Mouse (Mus musculus) spleen, adult 12 weeks (tissue): ENCODE results near the gene Atf7ip.
A peak's percentile ranks its signal among the peaks of the same experiment; 100 is the strongest.

Experiments used
- DNase-seq: peaks from one replicate; pipeline ENCODE4 v3.0.0; 2022; ENCODE audit warnings: low spot score

Gene Atf7ip

GRCm38 (mm10) chr6:136486801-136487553 lies 19.0 kb upstream of the Atf7ip start:
- DNase-seq: no peak

GRCm38 (mm10) chr6:136487554-136487950 lies 18.4 kb upstream of the Atf7ip start:
- no peak for DNase-seq

GRCm38 (mm10) chr6:136489899-136490298 lies 16.1 kb upstream of the Atf7ip start:
- no peak for DNase-seq

DNA sequence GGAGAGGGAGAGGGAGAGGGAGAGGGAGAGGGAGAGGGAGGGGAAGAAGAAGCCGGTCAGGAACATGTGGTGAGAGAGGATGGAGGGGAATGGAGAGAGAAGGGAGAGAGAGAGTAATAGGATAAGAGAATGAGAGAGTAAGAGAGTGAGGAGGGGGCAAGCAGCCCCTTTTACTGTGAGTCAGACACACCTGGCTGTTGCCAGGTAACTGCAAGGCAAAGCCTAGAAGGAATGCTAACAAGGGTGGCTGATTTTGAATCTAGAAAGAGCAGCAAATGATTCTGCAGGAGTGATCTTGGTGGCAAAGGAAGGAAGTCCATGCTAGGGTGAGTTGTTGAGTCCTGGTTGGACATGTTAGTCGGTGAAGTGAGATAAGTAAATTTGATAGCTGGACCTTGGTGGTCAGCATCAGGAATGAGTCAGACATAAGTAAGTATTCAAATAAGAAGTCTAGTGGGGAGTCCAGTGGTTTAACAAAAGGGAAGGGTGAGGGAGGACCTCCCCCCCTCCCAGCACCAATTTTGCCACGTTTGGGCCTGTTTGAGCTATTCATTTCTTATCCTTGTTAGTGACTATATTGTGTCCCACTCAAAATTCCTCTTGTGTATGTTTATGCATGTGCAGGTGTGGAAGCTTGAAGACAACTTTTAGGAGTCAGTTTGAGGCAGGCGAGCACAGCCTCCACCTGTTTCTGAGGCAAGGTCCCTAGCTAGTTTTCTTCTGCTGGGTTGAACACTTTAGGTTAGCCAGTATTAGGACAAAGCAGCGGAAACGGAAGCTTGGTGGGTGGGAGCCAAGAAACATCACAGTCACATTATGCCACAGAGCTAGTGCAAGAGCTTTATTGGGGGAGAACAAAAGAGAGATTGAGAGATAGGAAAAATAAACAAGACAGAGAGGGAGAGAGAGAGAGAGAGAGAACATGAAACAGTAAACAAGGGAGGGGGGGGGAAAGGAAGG lies 15.2 kb upstream of the Atf7ip start:
- no peak for DNase-seq

- no peak for DNase-seq
These were observed 14.3 kb upstream of the Atf7ip start for GRCm38 (mm10) chr6:136491631-136492030.

DNA sequence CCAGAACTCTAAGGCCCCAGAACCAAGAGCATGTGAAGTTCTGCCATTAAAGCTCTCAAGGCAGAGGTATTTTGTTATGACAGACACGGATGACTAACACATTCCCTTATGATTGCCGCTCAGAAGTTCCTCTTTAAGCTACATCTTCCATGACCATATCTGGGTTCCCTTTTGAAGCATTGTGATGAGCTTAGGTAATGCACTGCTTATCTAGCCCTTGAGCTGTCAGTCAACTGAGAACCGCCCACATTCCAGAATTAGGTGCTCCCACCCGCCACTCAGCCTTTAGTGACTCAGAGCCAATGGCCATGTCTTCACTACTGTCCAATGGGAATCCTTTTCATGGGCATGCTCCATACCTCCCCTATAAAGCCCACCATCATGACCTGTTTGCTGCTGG lies 13.7 kb upstream of the Atf7ip start:
- DNase-seq: no peak

GRCm38 (mm10) chr6:136493486-136493885 lies 12.5 kb upstream of the Atf7ip start:
- DNase-seq: no peak

DNA sequence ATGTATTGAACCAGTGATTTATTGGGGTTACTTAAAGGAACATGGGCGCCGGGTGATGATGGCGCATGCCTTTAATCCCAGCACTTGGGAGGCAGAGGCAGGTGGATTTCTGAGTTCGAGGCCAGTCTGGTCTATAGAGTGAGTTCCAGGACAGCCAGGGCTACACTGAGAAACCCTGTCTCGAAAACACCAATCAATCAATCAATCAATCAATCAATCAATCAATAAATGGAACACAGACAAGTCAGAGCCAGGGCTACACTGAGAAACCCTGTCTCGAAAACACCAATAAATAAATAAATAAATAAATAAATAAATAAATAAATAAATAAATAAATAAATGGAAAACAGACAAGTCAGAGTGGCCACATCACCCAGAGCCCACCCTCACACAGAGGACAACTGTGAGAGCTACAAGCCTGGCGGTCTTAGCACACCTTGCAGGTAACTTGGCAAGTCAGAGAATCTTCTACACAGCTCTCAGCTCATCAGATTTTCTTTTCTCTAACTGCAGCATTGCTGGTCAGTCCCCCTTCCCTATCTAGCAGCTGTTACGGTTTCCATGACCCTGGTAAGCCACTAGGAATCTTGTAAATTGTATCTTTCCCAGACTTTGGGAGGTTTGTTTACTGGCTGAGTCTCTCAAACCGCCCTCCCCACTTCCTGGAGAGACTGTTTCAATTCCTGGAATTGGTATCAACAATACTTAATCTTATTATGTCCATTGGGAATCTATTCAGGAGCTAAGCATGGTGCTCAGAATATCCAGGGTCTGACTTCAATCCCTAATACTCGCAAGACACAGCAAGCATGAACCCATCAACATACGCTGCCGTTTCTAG lies 11.8 kb upstream of the Atf7ip start:
- no peak for DNase-seq

GRCm38 (mm10) chr6:136495023-136495422 lies 10.9 kb upstream of the Atf7ip start:
- no peak for DNase-seq

GRCm38 (mm10) chr6:136497744-136498143 lies 8.2 kb upstream of the Atf7ip start:
- peak; percentile 58 for DNase-seq

DNA sequence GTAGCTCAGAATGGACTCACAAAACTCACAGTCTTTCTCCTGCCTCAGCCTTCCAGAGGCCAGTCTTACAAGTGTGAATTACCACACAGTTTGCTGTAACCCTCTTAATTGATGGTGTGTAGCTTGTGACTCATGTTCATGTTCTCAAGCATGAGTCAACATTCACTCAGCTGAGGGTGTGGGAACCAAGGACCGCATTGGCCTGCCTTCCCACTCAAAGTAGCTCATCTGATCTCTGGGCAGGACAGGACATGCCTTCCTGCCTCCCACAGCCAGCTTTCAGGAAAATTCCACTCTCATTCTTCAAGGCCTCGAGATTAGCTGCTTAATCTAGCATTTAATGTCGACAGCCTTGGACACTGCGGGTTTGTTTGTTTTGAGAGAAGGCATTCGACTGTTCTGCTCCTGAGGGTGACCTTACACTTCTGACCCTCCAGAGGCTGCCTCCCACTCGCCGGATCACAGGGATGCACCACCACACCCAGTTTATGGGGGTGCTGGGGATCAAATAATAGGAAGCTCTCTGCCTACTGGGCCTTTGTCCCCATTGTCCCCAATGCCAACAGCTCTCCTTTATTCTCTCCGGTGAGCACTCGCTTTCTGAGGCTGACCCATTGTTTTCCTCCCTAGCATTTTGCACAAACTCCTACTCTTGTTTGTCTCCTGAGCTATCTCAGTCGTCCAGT lies 6.5 kb upstream of the Atf7ip start:
- DNase-seq: no peak

GRCm38 (mm10) chr6:136508652-136509051 lies 2.7 kb downstream of the Atf7ip start:
- DNase-seq: no peak

DNA sequence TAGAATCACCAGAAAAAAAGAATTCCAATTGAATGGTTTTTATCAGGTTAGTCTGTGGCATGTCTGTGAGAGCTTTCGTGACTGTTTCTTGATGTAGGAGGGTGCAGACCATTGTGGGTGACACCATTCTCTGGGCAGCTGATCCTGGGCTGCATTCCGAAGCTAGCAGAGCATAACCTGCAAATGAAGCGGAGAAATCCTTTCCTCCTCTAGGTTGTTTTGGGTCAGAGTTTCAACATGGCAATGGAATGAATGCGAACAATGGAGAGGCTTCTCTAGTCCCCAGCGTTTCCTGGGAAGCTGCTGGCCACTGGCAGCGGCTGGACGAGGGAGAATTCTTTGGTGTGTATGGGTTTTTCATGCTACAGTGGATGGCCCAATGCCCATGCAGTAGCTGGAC lies 5.0 kb downstream of the Atf7ip start:
- no peak for DNase-seq

GRCm38 (mm10) chr6:136512351-136512750 lies 6.4 kb downstream of the Atf7ip start:
- no peak for DNase-seq

DNA sequence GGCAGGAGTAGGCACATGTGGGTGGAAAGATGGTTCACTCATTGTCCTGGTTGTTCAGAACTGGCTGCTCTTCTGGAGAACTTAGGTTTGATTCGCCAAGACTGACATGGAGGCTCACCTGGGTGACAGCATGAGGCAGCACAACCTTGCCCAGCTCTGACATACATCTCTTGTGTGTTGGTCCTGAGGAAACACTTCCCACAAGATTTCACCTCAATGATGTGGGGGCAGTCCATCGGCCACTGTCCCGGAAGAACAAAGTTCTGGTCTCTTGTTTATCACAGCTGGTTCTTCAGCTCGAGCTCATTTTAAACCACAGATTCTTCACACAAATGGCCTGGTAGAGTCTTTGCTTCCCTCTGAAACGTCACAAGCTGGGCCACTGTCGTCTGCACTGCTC lies 10.7 kb downstream of the Atf7ip start:
- DNase-seq: no peak

GRCm38 (mm10) chr6:136517221-136517620 lies 11.3 kb downstream of the Atf7ip start:
- DNase-seq: no peak

DNA sequence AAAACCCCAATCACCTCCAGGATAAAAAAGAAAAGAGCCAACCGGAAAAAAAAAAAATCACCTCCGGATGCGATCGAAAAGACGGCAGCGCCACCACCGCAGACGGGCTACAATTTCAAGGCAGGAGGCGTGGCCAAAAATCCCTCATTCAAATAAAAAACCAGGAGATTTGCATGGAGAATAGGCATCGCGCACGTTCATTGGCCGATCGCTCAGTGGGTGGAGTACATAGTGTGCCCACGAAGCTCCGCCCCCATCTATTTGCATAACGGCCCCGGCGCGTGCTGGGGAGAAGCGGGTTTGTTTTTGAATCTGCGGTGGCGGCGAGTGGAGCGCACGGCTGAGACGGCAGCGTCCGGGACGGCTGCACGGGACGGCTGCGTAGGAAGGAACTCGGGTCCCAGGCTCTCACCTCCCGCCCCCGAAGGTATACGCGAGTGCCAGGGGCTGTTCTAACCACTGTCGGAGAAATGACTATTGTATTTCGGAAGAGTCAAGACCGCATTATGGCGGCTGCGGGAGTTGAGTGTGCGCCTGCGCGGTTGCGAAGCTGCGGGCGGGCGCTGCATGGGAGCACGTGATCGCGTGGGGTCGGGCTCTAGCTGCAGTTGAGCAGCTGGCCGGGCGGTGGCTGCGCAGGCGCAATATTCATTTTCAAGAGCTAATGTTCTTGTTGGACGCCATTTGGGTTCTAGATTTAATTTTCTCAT lies 12.7 kb downstream of the Atf7ip start:
- peak; percentile 94 for DNase-seq

- DNase-seq: no peak
These were observed 13.3 kb downstream of the Atf7ip start for GRCm38 (mm10) chr6:136519254-136519653.

- DNase-seq: no peak
These were observed 14.4 kb downstream of the Atf7ip start for GRCm38 (mm10) chr6:136520361-136520760.

DNA sequence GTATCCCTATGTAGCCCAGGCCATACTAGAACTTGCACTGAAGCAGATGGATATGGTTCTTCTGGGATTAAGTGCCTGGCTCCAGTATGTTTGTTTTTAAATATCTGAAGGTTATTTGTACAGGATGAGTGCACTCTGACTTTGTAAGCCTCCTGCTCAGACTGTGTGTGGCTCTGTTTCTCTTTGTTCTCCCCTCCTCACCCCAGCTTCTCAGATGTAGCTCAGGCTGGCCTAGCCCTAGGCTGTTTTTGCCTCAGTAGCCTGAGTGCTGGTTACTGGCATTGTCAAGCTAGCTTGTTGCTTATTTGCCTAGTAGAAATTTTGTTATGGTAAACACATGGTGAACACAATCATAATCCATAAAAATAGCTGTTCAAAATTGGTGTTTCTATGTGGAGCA lies 15.7 kb downstream of the Atf7ip start:
- no peak for DNase-seq

DNA sequence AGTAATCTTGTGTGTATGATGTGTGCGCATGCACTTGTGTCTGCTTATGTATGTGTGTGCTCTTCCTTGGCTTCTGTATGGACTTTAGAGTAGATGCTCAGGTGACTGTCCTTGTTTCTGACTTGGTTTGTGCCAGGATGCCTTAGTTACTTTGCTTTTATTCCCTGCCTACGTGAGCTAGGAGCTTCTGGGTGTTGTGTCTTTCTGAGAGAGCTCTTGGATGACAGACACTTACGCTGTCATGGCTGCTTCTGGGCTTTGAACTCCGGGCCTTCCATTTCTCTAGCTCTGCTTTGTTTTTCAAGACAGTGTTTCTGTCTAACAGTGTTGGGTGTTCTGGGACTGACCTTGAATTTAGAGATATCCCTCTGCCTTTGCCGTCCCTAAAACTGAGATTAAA lies 16.7 kb downstream of the Atf7ip start:
- no peak for DNase-seq
